Mouse (Mus musculus) brain, embryonic 18.5 days (tissue): ENCODE measurements at regions not wholly inside any gene's neighbourhood (a gene's known extent, or its start where the extent isn't known, plus 50 kb on each side); places are given as distances from the start of the nearest gene placed in this dataset.

Experiments
- DNase-seq: peaks from one replicate; pipeline ENCODE4 v3.0.0-alpha.2; 2012; ENCODE audit warnings: low read depth, low spot score

DNA sequence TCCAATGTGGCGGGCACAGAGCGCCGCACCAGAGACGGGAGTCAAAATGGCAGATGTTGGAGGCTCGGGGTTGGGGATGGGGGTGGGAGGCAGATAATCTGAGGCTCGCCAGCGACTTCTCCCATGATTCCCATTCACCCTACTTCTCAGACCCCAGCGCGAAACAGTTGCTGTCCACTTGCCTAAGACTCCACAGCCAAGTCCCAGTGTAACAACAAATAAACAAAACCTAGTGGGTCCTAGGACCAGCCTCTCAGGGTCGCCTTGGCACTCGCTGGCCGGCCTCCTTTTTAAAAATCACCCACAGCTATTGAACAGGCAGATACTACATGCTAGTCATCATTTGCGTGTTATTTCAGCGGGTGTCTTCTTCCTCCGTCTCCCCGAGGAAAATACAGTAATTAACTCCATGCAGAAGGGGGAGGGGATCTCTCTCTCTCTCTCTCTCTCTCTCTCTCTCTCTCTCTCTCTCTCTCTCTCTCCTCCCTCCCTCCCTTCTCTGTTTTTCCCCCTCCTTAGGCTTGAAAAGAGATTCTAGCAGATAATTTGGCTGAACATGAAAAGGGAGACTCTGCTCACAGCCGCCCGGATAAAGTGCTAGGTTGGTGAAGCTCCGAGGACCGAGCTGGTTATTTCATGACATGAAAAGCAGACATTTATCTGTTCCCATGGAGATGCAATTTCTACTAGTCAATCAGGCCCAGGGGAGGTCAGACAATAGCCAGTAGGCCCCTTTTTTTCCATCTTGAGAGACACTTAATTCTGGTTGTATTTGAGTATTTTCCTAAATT, 71.9 kb upstream of the Zfp217 start:
- DNase-seq = no peak

GRCm38 (mm10) chr2:170219161-170219581, 71.3 kb upstream of the Zfp217 start:
- no peak for DNase-seq

DNA sequence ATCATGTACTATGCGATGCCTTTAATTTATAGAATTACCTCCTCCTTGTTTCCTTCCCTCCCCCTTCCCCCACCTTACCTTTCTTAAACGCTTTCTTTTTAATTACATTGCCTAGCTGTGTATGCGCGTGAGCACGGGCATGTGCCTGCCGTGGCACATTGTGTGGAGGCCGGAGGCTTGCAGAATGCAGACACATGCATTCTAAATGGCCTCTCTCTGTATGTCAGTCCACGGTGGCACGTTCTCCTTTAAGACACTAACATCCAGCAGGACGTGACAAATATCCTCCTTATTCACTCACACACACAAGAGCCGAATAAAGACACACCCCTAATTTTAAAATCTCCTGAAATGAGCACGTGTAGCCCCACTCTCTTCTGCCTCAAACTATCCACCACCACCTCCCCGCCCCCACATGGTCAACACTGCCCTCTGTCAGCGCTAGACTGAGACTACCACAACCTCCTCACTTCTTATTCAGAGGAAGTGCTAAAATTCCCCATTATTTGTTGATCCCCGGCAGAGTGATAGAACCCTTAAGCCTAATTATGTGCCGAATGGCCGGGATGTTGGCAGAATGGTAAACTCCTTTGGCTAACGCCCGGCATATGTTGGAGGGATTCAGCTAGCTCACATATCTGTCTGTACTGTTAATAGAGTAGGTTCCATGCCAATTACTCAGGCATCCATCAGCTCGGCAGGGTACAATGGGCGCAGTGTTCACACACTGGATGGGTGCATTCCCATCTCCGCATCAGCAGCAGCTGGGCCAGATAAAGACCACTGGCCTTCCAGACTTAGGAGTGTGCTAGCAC, 70.5 kb upstream of the Zfp217 start:
- no peak for DNase-seq

DNA sequence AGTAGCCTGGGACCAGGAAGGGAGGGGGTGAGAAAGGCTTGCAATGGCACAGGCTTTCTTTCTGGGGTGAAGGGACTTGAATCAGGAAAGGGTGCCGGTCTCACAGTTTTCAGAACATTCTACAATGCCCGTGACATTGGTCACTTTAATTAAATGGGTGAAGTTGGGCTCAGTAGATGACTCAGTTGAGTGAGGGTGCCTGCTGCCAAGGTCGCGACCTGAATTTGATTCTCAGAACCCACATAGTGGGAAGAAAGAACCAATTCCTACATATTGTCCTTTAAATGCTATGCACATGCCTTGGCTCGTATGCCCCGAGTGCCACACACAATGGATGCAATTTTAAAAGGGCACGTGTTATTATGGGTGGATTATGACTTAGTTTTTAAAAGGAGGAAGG, 68.4 kb upstream of the Zfp217 start:
- no peak for DNase-seq

DNA sequence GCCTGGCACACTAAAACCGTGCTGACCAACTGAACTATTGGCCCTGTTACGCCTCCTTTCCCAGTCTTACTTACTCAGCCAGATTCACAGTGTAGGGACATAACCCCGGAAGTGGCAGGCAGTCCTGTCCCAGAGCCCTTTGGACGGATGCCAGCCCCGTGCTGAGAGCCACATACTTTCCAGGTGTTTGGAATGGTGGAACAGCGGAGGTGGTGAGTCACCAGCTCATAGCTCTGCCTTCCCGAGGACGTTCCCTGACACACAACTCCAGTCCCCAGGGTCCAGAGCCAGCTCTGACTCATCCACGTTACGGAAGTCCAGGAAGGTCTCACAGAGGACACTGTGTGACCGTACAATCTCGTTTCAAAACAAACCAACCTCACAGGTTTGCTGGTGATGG, 61.2 kb upstream of the Zfp217 start:
- DNase-seq = no peak

DNA sequence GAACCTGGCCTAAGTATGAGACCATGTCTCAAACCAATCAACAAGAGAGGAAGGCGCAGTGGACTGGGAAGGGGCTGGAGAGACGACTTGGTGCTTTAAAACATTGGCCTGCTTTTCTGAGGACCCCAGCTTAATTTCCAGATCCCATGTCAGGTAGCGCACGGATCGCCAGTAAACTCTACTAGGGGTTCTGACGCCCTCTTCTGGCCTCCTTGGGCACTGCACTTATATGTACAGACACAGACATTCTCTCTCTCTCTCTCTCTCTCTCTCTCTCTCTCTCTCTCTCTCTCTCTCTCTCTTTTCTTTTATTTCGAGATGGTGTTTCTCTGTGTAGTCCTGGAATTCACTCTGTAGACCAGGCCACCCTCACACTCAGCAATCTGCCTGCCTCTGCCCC, 60.0 kb upstream of the Zfp217 start:
- no peak for DNase-seq

DNA sequence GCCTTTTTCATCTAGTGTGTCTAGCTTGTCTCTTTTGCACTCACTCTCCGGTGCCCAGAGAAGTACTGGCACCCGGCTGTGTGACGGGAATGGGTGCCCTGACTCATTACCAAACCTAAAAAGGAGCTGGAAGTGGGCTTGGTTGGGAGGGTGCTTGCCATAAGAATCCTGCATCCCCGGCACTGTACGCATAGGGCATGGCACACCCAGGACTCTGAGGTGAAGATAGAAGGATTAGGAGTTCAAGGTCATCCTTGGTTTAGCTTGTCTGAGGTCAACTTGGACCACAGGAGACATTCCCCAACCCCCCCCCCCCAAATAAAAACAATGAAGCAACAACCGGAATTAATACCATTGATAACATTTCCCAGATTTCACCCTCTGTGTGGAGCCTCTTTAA, 59.5 kb upstream of the Zfp217 start:
- no peak for DNase-seq

DNA sequence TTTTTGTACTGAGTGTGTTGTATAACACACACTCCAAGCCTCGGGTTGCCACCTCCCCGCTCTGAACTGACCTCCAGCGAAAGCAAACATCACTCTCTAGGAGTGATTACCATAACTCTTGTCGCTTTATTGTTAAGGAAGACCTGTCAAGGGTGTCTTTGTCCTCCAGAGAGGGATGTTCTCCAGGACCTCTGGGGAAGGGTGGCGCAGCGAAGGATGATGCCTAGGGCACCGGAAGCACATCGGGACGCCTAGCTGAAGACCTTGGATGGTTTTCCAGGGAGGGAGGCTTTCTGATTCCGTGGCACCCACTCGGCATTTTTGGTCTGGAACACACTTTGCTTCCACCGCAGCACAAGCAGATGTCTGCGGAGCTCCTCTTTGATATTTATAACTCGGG, 59.0 kb upstream of the Zfp217 start:
- DNase-seq = no peak

- no peak for DNase-seq
Observed at GRCm38 (mm10) chr2:170206442-170206754, 58.5 kb upstream of the Zfp217 start.

DNA sequence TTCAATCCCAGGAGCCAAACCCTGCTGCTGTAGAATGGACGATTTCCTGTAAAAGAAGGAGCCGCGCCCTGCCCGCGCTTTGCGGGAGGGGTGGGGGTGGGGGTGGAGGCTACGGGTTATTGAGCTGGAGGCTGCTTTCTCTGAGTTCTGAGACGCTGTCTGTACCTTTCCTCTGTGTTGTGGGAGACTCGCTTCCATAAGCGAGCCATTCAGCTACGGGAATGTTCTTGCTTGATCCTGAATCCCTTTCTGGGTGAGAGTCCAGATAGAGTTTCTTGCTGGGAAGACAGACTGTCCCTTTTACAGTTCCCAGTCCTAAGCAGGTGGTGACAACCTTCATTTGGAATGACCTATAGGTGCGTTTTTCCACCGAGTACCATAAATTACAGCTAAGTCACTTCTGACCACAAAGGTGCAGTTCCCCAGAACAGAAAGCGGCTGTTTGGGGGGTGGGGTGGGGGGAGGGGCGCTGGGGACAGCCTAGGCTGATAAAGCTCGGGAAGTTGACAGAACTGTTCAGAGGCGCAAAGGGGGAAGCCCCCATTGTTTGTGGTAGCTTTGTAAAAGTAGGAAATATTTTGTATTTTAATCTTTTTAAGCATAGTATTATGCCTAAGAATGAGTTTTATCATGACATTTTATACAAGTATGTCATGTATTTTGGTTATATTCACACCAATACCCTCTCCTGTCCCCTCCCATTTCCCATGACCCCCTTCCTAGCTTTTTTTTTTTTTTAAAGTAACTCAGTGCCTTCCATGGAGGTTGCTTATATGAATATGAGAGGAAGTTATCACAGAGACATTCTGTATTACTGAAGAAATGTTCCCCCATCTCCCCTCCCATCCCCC, 57.9 kb upstream of the Zfp217 start:
- DNase-seq = no peak

DNA sequence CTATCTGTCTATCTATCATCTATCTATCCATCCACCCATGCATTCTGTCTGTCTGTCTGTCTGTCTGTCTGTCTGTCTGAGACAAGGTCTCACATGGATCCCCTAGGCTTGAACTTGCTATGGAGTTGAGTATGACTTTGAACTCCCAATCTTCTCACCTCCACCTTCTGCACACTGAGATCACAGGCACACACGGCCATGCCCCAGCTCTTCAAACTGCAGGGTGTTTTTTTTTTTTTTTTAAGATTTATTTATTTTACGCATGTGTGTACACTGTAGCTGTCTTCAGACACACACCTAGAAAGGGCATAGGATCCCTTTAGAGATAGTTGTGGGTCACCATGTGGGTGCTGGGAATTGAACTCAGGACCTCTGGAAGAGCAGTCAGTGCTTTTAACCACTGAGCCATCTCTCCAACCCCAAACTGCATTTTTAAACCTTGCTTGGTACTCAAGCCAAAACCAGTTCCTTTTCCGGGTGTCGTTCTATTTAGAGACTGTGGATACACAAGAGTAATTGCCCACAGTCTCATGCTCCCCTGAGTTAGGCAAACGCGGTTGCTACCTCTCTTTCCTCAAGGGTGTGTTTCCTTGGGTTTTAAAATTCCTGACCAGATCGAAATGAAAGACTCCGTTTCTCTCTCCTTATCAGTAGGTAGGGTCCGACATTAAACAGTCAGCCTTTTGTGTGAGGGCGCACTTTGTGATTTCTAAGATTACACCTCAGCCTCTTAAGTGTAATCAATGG, 57.0 kb upstream of the Zfp217 start:
- no peak for DNase-seq

DNA sequence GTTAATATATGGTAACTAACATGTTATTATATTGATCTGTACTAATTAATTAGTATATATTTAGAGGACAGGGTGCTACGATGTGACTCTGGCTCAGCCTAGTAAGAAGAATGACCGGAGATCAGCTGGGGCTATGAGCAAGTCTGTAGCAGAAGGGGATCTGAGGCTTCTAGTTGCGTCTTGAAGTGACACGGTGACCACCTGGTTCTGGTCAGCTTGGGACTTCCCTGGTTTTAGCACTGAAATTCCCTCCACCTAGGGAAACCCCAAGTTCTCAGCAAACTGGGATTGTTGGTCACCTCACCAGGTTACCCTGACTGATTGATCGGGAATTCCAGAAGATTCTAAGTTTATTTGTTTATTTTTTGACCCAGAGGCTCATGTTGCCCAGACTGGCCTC, 55.6 kb upstream of the Zfp217 start:
- no peak for DNase-seq

DNA sequence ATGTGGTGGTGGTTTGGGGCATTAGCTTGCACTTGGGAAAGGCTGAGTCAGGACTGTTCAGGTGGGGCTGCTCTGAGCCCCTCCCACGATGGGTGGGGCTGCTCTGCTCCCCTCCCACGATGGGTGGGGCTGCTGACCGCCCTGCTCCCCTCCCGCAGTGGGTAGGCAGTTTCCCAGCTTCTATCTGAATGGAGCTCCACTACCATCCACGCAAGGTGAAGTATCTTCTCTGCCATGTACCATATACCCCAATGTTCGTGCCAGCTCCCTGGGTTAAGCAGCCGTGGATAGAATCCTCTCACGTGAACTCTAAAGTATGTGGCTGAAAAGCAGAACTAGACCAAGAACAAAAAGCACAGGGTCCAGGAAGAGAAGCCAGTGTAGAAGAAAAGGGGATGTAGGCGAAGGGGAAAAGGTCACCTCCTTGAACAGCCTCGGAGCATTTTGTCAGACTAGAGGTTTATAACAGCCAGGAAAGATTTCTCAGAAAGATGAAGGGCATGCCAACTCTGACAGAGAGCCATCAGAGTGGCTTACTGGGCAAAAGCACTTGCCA, 54.0 kb upstream of the Zfp217 start:
- no peak for DNase-seq
